Mouse (Mus musculus) bone marrow, adult 2 months (tissue): ENCODE data around the gene Sipa1l2.

Experiments used
- CTCF ChIP-seq: fragments of 200-500 bp; IDR thresholded peaks from 2 replicates; pipeline ENCODE4 v1.5.1; 2011; ENCODE audit warnings: low read length, control low read depth; ENCODE audit not compliant: control insufficient read depth, insufficient read depth
- POLR2A ChIP-seq: fragments of 200-500 bp; IDR thresholded peaks from 2 replicates; pipeline ENCODE4 v1.6.1; 2011; ENCODE audit warnings: low read depth, mild to moderate bottlenecking, control low read depth, low read length, borderline replicate concordance; ENCODE audit not compliant: control insufficient read depth

DNA sequence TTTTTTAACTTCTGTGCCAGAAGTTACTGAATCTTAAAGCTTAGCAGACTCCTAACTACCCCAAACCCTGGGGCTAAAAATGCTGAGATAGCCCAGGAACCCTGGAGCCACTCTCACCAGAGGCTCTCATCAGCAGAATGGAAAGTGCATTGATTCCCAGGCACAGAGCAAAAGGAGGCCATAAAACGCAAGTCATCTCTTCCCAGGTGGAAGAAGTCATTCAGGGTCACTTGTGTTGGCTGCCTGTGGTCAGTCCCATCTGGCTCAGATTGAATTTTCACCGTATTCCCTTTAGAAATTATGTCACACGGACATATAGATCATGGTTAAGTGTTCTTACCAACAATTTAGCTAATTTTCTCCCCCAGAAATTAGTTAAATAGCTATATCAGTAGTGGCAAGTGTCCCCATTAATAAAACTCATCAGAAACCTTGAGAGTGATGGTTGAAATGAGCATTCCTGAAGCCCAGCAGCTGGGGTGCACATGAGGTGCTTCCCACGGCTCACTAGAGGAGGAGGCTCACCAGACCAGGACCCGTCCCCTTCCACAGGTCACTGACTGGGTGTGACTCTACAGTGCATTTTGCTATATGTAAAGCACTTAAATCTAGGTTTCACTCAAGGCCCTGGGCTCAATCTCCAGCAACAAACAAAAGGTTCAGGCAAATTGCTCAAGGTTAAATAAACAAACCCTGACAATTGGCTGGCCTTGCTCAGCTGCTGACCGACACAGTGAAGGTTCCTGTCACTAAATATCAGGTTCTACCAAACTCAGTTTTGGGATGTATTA, 53.3 kb downstream of the Sipa1l2 start:
- TF ChIP-seq POLR2A: no peak
- TF ChIP-seq CTCF: no peak
